Mouse (Mus musculus): ENCODE data around the gene Meis1.
A peak's percentile ranks its signal among the peaks of the same experiment; 100 is the strongest.

Gene Meis1

GRCm38 (mm10) chr11:19018489-19019203 lies at the start of gene Meis1:
TSS of gene Meis1 (minus strand) at chr11:19018985.
- DNase-seq (ENCODE audit: low spot score in 2 of 2): peak; percentile 64 to 83

GRCm38 (mm10) chr11:19067334-19067733 lies 48.5 kb upstream of the Meis1 start:
- DNase-seq (ENCODE audit: low spot score in 2 of 2): no peak

- DNase-seq (ENCODE audit: low spot score in 2 of 2): no peak
These were observed 30.5 kb upstream of the Meis1 start for GRCm38 (mm10) chr11:19049276-19049675.

- no peak for DNase-seq (ENCODE audit: low spot score in 2 of 2)
These were observed 17.9 kb upstream of the Meis1 start for GRCm38 (mm10) chr11:19036595-19037166.

GRCm38 (mm10) chr11:19026581-19027561 lies 8.1 kb upstream of the Meis1 start:
- DNase-seq (ENCODE audit: low spot score in 2 of 2): no peak

- DNase-seq (ENCODE audit: low spot score in 2 of 2): no peak
These were observed 7.3 kb upstream of the Meis1 start for GRCm38 (mm10) chr11:19025976-19026520.

- no peak for DNase-seq (ENCODE audit: low spot score in 2 of 2)
These were observed 5.9 kb upstream of the Meis1 start for GRCm38 (mm10) chr11:19024496-19025265.

- no peak for DNase-seq (ENCODE audit: low spot score in 2 of 2)
These were observed 4.6 kb upstream of the Meis1 start for GRCm38 (mm10) chr11:19023356-19023755.

GRCm38 (mm10) chr11:19022576-19022975 lies 3.8 kb upstream of the Meis1 start:
- DNase-seq (ENCODE audit: low spot score in 2 of 2): no peak

GRCm38 (mm10) chr11:19020951-19021710 lies 2.3 kb upstream of the Meis1 start:
- no peak for DNase-seq (ENCODE audit: low spot score in 2 of 2)

- DNase-seq (ENCODE audit: low spot score in 2 of 2): peak; percentile 88 to 92
These were observed 1.6 kb upstream of the Meis1 start for GRCm38 (mm10) chr11:19020371-19020824.

GRCm38 (mm10) chr11:19019204-19020171 lies 703 bp upstream of the Meis1 start:
- no peak for DNase-seq (ENCODE audit: low spot score in 2 of 2)

- no peak for DNase-seq (ENCODE audit: low spot score in 2 of 2)
These were observed 919 bp downstream of the Meis1 start for GRCm38 (mm10) chr11:19017719-19018413.

- DNase-seq (ENCODE audit: low spot score in 2 of 2): no peak
These were observed 1.5 kb downstream of the Meis1 start for GRCm38 (mm10) chr11:19017262-19017661.

GRCm38 (mm10) chr11:19016481-19017220 lies 2.1 kb downstream of the Meis1 start:
- no peak for DNase-seq (ENCODE audit: low spot score in 2 of 2)

GRCm38 (mm10) chr11:19015731-19016461 lies 2.9 kb downstream of the Meis1 start:
- DNase-seq (ENCODE audit: low spot score in 2 of 2): no peak

- DNase-seq (ENCODE audit: low spot score in 2 of 2): no peak
These were observed 3.4 kb downstream of the Meis1 start for GRCm38 (mm10) chr11:19015381-19015730.

All from left cerebral cortex, adult 9 months (tissue).